Mouse (Mus musculus) forebrain, embryonic 14.5 days (tissue): ENCODE results near the gene Dgki. TPM values are rescaled to one million over a fixed set of nuclear protein-coding genes. Genes with fewer than 3 reads are reported as not detected.

Experiments
- ATAC-seq: fragments of 200-750 bp; cut with Nextera tagmentation; 2 replicates; pipeline ENCODE4 v1.8.0; 2017; ENCODE audit warnings: mild to moderate bottlenecking, moderate library complexity
- DNase-seq: peaks from one replicate; pipeline ENCODE4 v3.0.0-alpha.2; 2015; ENCODE audit warnings: low spot score
- H3K27ac ChIP-seq: fragments of 300-500 bp; sonication (generic); 2 replicates; pipeline ENCODE4 v1.5.1; 2014; ENCODE audit warnings: low read depth, mild to moderate bottlenecking, control low read depth, low read length, moderate library complexity
- H3K27me3 ChIP-seq: fragments of 300-500 bp; sonication (generic); replicated peaks from 2 replicates; pipeline ENCODE4 v1.6.1; 2014; ENCODE audit warnings: low read length, control low read depth, mixed read lengths; ENCODE audit not compliant: control insufficient read depth, insufficient read depth
- H3K36me3 ChIP-seq: fragments of 300-500 bp; sonication (generic); 2 replicates; pipeline ENCODE4 v1.6.1; 2014; ENCODE audit warnings: low read length, control low read depth; ENCODE audit not compliant: control insufficient read depth, insufficient read depth
- H3K4me1 ChIP-seq: fragments of 300-500 bp; sonication (generic); 2 replicates; pipeline ENCODE4 v1.6.1; 2014; ENCODE audit warnings: antibody characterized with exemption, low read length, control low read depth; ENCODE audit not compliant: control insufficient read depth, insufficient read depth
- H3K4me2 ChIP-seq: fragments of 300-500 bp; sonication (generic); 2 replicates; pipeline ENCODE4 v1.6.1; 2014; ENCODE audit warnings: mild to moderate bottlenecking, control low read depth, low read length
- H3K4me3 ChIP-seq: fragments of 300-500 bp; sonication (generic); 2 replicates; pipeline ENCODE4 v1.5.1; 2014; ENCODE audit warnings: low read depth, low read length, control low read depth
- H3K9ac ChIP-seq: fragments of 300-500 bp; sonication (generic); 2 replicates; pipeline ENCODE4 v1.6.1; 2014; ENCODE audit warnings: mild to moderate bottlenecking, low read length, control low read depth, moderate library complexity
- H3K9me3 ChIP-seq: fragments of 300-500 bp; sonication (generic); replicated peaks from 2 replicates; pipeline ENCODE4 v1.6.1; 2016; ENCODE audit warnings: low read length, control low read depth, mixed read lengths; ENCODE audit not compliant: control insufficient read depth
- WGBS: fragments of 180-500 bp; shearing (Covaris S2); extraction: QIAGEN DNeasy Blood & Tissue Kit; methylation state at CpG from one replicate; pipeline ENCODE4 v1.1.7; 2014; 5-methylcytosine and 5-hydroxymethylcytosine counted together
- polyA plus RNA-seq: library from polyadenylated mRNA; unstranded; fragments of >200 nt; fragmentation: Nextera tagmentation; extraction: Ambion mirVana; gene quantifications from 2 replicates; pipeline ENCODE4 v1.2.1, GENCODE M21; 2014

Gene Dgki
- polyA plus RNA-seq, 1 experiment from 2014 or later, result 3.8 TPM

- no peaks in the 10 kb centered on the region for H3K4me1 ChIP-seq
- H3K36me3 ChIP-seq, result no peaks in the 10 kb centered on the region
- H3K9me3 ChIP-seq, result no peaks in the 10 kb centered on the region
- DNase-seq (peak; percentile 40), ATAC-seq (no peak)
- WGBS, result 69% methylated on average over 3 of the region's 3 CpGs
- H3K4me2 ChIP-seq, result no peak overlapping the region
- H3K27me3 ChIP-seq, result no peaks in the 10 kb centered on the region
- H3K27ac ChIP-seq, result no peak overlapping the region
- H3K4me3 ChIP-seq, result no peak overlapping the region
- H3K9ac ChIP-seq, result no peak overlapping the region
These were observed 309.8 kb downstream of the Dgki start for GRCm38 (mm10) chr6:36990186-36990585.

GRCm38 (mm10) chr6:36988800-36989199 lies 311.2 kb downstream of the Dgki start:
- Histone ChIP-seq H3K9me3 (no peaks in the 10 kb centered on the region), H3K4me1 (no peaks in the 10 kb centered on the region), H3K4me2 (no peak overlapping the region), H3K4me3 (no peak overlapping the region), H3K36me3 (no peaks in the 10 kb centered on the region), H3K27me3 (no peaks in the 10 kb centered on the region), H3K9ac (no peak overlapping the region), H3K27ac (no peak overlapping the region)
- DNase-seq (no peak), ATAC-seq (no peak)
- 97% methylated on average over 3 of the region's 3 CpGs for WGBS

- peak; percentile 36 for DNase-seq
- 74% methylated on average over 2 of the region's 2 CpGs for WGBS
These were observed 318.3 kb downstream of the Dgki start for GRCm38 (mm10) chr6:36981646-36982045.

GRCm38 (mm10) chr6:36980475-36980874 lies 319.5 kb downstream of the Dgki start:
- Histone ChIP-seq H3K4me2 (no peak overlapping the region), H3K27me3 (no peaks in the 10 kb centered on the region), H3K27ac (no peak overlapping the region), H3K9ac (no peak overlapping the region), H3K9me3 (no peaks in the 10 kb centered on the region), H3K36me3 (no peaks in the 10 kb centered on the region), H3K4me3 (no peak overlapping the region), H3K4me1 (no peaks in the 10 kb centered on the region)
- 94% methylated on average over 5 of the region's 5 CpGs for WGBS
- ATAC-seq (no peak), DNase-seq (no peak)

More at GRCm38 (mm10) chr6:36981646-36982045, 318.3 kb downstream of the Dgki start:
- no peaks in the 10 kb centered on the region for H3K9me3 ChIP-seq
- H3K9ac ChIP-seq, result no peak overlapping the region
- ATAC-seq, result no peak
- H3K27me3 ChIP-seq, result no peaks in the 10 kb centered on the region
- no peak overlapping the region for H3K27ac ChIP-seq
- H3K4me1 ChIP-seq, result no peaks in the 10 kb centered on the region
- no peaks in the 10 kb centered on the region for H3K36me3 ChIP-seq
- H3K4me3 ChIP-seq, result no peak overlapping the region
- H3K4me2 ChIP-seq, result no peak overlapping the region

- Histone ChIP-seq H3K27me3 (no peaks in the 10 kb centered on the region), H3K9ac (no peak overlapping the region), H3K36me3 (no peaks in the 10 kb centered on the region), H3K4me1 (no peaks in the 10 kb centered on the region), H3K4me2 (no peak overlapping the region), H3K4me3 (no peak overlapping the region), H3K9me3 (no peaks in the 10 kb centered on the region), H3K27ac (no peak overlapping the region)
- ATAC-seq (no peak), DNase-seq (no peak)
- 86% methylated on average over 1 of the region's 1 CpGs for WGBS
These were observed 321.8 kb downstream of the Dgki start for GRCm38 (mm10) chr6:36978176-36978575.

GRCm38 (mm10) chr6:36973096-36973495 lies 326.9 kb downstream of the Dgki start:
- Histone ChIP-seq H3K36me3 (no peaks in the 10 kb centered on the region), H3K9ac (no peak overlapping the region), H3K27me3 (no peaks in the 10 kb centered on the region), H3K9me3 (no peaks in the 10 kb centered on the region), H3K27ac (no peak overlapping the region), H3K4me3 (no peak overlapping the region), H3K4me1 (no peaks in the 10 kb centered on the region), H3K4me2 (no peak overlapping the region)
- no peak for DNase-seq
- no peak for ATAC-seq
- 58% methylated on average over 9 of the region's 9 CpGs for WGBS

GRCm38 (mm10) chr6:36972494-36972893 lies 327.5 kb downstream of the Dgki start:
- no peak overlapping the region for H3K9ac ChIP-seq
- 62% methylated on average over 1 of the region's 1 CpGs for WGBS
- DNase-seq, result no peak
- H3K9me3 ChIP-seq, result no peaks in the 10 kb centered on the region
- H3K4me2 ChIP-seq, result no peak overlapping the region
- no peaks in the 10 kb centered on the region for H3K27me3 ChIP-seq
- H3K27ac ChIP-seq, result no peak overlapping the region
- no peaks in the 10 kb centered on the region for H3K36me3 ChIP-seq
- no peak overlapping the region for H3K4me3 ChIP-seq
- no peaks in the 10 kb centered on the region for H3K4me1 ChIP-seq
- no peak for ATAC-seq

- no peak overlapping the region for H3K4me2 ChIP-seq
- no peak for DNase-seq
- no peak overlapping the region for H3K27ac ChIP-seq
- no peaks in the 10 kb centered on the region for H3K36me3 ChIP-seq
- no peak overlapping the region for H3K9ac ChIP-seq
- no peaks in the 10 kb centered on the region for H3K27me3 ChIP-seq
- H3K4me1 ChIP-seq, result no peaks in the 10 kb centered on the region
- no peak for ATAC-seq
- 61% methylated on average over 5 of the region's 5 CpGs for WGBS
- H3K4me3 ChIP-seq, result no peak overlapping the region
- H3K9me3 ChIP-seq, result no peaks in the 10 kb centered on the region
These were observed 330.6 kb downstream of the Dgki start for GRCm38 (mm10) chr6:36969249-36969885.

- Histone ChIP-seq H3K4me3 (no peak overlapping the region), H3K9ac (no peak overlapping the region), H3K27ac (no peak overlapping the region), H3K27me3 (no peaks in the 10 kb centered on the region), H3K4me1 (no peaks in the 10 kb centered on the region), H3K36me3 (no peaks in the 10 kb centered on the region), H3K4me2 (no peak overlapping the region), H3K9me3 (no peaks in the 10 kb centered on the region)
- ATAC-seq (no peak), DNase-seq (no peak)
- WGBS, result 72% methylated on average over 4 of the region's 4 CpGs
These were observed 339.3 kb downstream of the Dgki start for GRCm38 (mm10) chr6:36960658-36961057.
